Mouse (Mus musculus) liver, adult 2 months (tissue): ENCODE measurements around the gene Vmn1r160.
"Not testable (repeated sequence)": the region's sequence is repeated elsewhere in the genome, so short reads cannot be mapped to it uniquely, and the experiment has no call there.

Source experiments
- CTCF ChIP-seq: fragments of 200-500 bp; IDR thresholded peaks from 2 replicates; pipeline ENCODE4 v1.5.1; 2011; ENCODE audit warnings: low read depth, low read length, control low read depth
- POLR2A ChIP-seq: fragments of 200-500 bp; IDR thresholded peaks from 2 replicates; pipeline ENCODE4 v1.6.1; 2011; ENCODE audit warnings: low read length, control low read depth; ENCODE audit not compliant: insufficient read depth; ENCODE audit errors: extremely low read depth

DNA sequence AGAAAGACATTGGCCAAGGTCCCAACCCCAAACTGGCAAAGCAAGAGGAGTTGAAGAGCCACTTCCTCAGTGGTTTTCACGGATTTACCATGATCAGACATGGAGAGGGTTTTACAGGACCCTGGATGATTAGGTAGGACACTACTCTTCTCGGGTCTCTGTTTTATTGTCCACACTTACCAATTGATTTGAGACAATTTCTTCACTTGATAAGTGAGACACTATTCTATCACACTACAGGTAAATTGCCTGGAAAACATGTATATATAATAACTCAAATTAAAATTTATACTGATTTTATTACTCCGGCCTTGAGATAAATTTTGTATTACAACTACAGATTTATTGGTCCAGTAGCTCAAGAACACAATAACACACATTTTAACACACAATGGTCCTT, 27.5 kb upstream of the Vmn1r160 start, which contains the start of gene Vmn1r159:
- not testable (repeated sequence) for TF ChIP-seq CTCF, POLR2A
